Mouse (Mus musculus): Measurements from ENCODE around the gene Elavl2. TPM values are rescaled to one million over a fixed set of nuclear protein-coding genes. Genes with fewer than 3 reads are reported as not detected.
"Not testable (repeated sequence)": the region's sequence is repeated elsewhere in the genome, so short reads cannot be mapped to it uniquely, and the experiment has no call there.

The Elavl2 gene
- polyA plus RNA-seq, 1 experiment from 2014 or later, result 2.5 TPM

- Histone ChIP-seq H3K9ac (ENCODE audit: low read depth, low read length) (no peak overlapping the region), H3K4me2 (no peak overlapping the region), H3K27ac (ENCODE audit: low read depth, low read length) (no peak overlapping the region), H3K4me1 (ENCODE audit: control insufficient read depth, insufficient read depth, low read length) (no peaks in the 10 kb centered on the region), H3K4me3 (ENCODE audit: low read depth, low read length) (no peak overlapping the region), H3K36me3 (ENCODE audit: control insufficient read depth, insufficient read depth, low read length) (no peaks in the 10 kb centered on the region), H3K27me3 (ENCODE audit: control insufficient read depth, insufficient read depth, low read length) (no peaks in the 10 kb centered on the region), H3K9me3 (replicated peaks; ENCODE audit: control insufficient read depth, low read length) (no peaks in the 10 kb centered on the region)
- 85% methylated on average over 1 of the region's 1 CpGs for WGBS (ENCODE audit: insufficient replicate concordance)
- ATAC-seq (replicated peaks; ENCODE audit: insufficient number of reproducible peaks, low FRiP score, low TSS enrichment), result no peak
Measured at GRCm38 (mm10) chr4:91291526-91291925, 109.1 kb downstream of the Elavl2 start.

DNA sequence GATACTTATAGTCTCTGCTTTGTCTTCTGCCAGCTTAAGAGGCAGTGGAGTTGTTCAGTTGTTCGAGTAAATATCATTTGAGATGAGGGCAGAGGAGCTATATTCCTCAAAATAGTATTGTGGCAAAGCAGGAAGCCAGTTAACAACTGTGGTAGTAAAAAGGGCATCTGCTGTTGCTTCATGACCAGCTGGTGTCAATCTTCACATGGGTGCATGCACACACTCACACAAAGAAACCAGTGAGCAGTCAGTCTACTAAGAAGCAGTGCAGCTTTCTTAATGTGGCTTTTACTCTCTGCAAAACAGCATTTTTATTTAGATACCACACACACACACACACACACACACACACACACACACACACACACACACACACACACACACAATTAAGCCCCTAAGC lies 110.2 kb downstream of the Elavl2 start:
- H3K4me2 ChIP-seq, result no peak overlapping the region
- WGBS (ENCODE audit: insufficient replicate concordance), result 61% methylated on average over 1 of the region's 1 CpGs
- no peak for ATAC-seq (replicated peaks; ENCODE audit: insufficient number of reproducible peaks, low FRiP score, low TSS enrichment)

DNA sequence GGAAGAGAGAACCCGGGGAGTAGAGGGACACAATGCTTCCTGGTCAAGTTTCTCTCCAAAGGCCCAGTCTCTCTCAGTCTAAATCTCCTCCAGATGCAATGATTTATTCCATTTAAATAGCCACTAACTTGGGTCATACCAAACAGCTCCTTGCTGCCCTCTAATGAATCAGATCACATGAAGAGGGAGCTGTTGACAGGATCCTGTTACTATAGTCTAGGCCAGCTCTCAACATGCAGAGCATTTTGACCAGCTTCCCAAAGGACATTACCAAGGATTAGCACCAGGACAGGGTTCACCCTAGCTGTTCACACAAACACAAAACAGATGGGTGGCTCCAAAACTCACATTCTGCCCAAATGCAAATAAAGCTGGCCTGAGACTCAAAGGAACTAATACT lies 111.4 kb downstream of the Elavl2 start:
- no peaks in the 10 kb centered on the region for H3K36me3 ChIP-seq (ENCODE audit: control insufficient read depth, insufficient read depth, low read length)
- no peaks in the 10 kb centered on the region for H3K27me3 ChIP-seq (ENCODE audit: control insufficient read depth, insufficient read depth, low read length)
- H3K4me1 ChIP-seq (ENCODE audit: control insufficient read depth, insufficient read depth, low read length), result no peaks in the 10 kb centered on the region
- WGBS (ENCODE audit: insufficient replicate concordance), result 50% methylated on average over 1 of the region's 1 CpGs
- no peak for ATAC-seq (replicated peaks; ENCODE audit: insufficient number of reproducible peaks, low FRiP score, low TSS enrichment)
- no peak overlapping the region for H3K9ac ChIP-seq (ENCODE audit: low read depth, low read length)
- H3K4me3 ChIP-seq (ENCODE audit: low read depth, low read length), result no peak overlapping the region
- no peak overlapping the region for H3K27ac ChIP-seq (ENCODE audit: low read depth, low read length)
- H3K9me3 ChIP-seq (replicated peaks; ENCODE audit: control insufficient read depth, low read length), result no peaks in the 10 kb centered on the region
- no peak overlapping the region for H3K4me2 ChIP-seq

More for the DNA sequence above, 110.2 kb downstream of the Elavl2 start:
- Histone ChIP-seq H3K4me3 (ENCODE audit: low read depth, low read length) (no peak overlapping the region), H3K9me3 (replicated peaks; ENCODE audit: control insufficient read depth, low read length) (no peaks in the 10 kb centered on the region), H3K4me1 (ENCODE audit: control insufficient read depth, insufficient read depth, low read length) (no peaks in the 10 kb centered on the region), H3K27ac (ENCODE audit: low read depth, low read length) (no peak overlapping the region), H3K9ac (ENCODE audit: low read depth, low read length) (no peak overlapping the region), H3K27me3 (ENCODE audit: control insufficient read depth, insufficient read depth, low read length) (no peaks in the 10 kb centered on the region), H3K36me3 (ENCODE audit: control insufficient read depth, insufficient read depth, low read length) (no peaks in the 10 kb centered on the region)

DNA sequence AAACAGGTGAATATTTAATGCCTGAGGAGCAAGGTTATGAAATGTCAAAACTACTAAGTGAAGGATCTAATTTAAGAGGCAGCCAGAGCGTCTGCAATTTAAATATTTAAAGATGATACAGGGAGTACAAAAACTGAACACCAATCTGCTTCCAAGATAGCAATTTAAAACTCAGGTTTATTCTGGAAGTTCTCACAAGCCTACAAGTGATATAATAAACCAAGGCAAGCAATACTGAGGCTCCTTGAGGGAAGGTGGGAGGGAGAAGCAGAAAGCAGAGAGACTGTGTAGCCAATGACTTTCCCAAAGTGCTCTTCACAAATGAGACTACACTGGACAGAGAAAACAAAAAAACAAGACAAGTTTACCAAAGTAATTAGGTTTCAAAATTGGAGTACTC lies 132.2 kb downstream of the Elavl2 start:
- Histone ChIP-seq H3K27me3 (ENCODE audit: control insufficient read depth, insufficient read depth, low read length) (no peaks in the 10 kb centered on the region), H3K27ac (ENCODE audit: low read depth, low read length) (no peak overlapping the region), H3K4me3 (ENCODE audit: low read depth, low read length) (no peak overlapping the region), H3K9me3 (replicated peaks; ENCODE audit: control insufficient read depth, low read length) (no peaks in the 10 kb centered on the region), H3K36me3 (ENCODE audit: control insufficient read depth, insufficient read depth, low read length) (no peaks in the 10 kb centered on the region), H3K4me2 (no peak overlapping the region), H3K9ac (ENCODE audit: low read depth, low read length) (no peak overlapping the region), H3K4me1 (ENCODE audit: control insufficient read depth, insufficient read depth, low read length) (no peaks in the 10 kb centered on the region)
- ATAC-seq (replicated peaks; ENCODE audit: insufficient number of reproducible peaks, low FRiP score, low TSS enrichment), result no peak
- 83% methylated on average over 1 of the region's 1 CpGs for whole genome bisulfite sequencing (ENCODE audit: insufficient replicate concordance)

- 89% methylated on average over 19 of the region's 19 CpGs for WGBS (ENCODE audit: insufficient replicate concordance)
- Histone ChIP-seq H3K27ac (ENCODE audit: low read depth, low read length) (no peak overlapping the region), H3K4me1 (ENCODE audit: control insufficient read depth, insufficient read depth, low read length) (no peaks in the 10 kb centered on the region), H3K9ac (ENCODE audit: low read depth, low read length) (no peak overlapping the region), H3K4me3 (ENCODE audit: low read depth, low read length) (no peak overlapping the region), H3K27me3 (ENCODE audit: control insufficient read depth, insufficient read depth, low read length) (no peaks in the 10 kb centered on the region), H3K36me3 (ENCODE audit: control insufficient read depth, insufficient read depth, low read length) (no peaks in the 10 kb centered on the region), H3K4me2 (no peak overlapping the region), H3K9me3 (replicated peaks; ENCODE audit: control insufficient read depth, low read length) (no peaks in the 10 kb centered on the region)
- no peak for ATAC-seq (replicated peaks; ENCODE audit: insufficient number of reproducible peaks, low FRiP score, low TSS enrichment)
Measured at GRCm38 (mm10) chr4:91263733-91264440, 136.7 kb downstream of the Elavl2 start.

DNA sequence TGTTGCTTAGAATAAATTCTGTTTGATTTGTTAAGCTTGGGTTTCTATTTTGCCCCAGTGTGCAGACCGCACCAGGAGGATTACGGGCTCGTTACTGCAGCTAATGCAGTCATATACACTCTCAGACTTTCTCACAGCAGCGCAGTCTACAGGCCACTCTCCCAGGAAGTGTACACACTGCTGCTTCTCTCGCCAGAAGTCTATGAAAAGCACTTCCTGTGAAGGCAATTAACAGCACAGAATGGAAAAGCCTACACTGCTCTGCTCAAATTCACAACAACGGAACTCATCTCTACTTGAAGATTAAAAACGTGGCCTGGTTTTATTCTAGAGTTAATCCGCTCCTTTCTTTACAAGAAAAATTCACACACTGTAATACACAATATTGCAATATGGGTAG lies 137.7 kb downstream of the Elavl2 start:
- H3K9me3 ChIP-seq (replicated peaks; ENCODE audit: control insufficient read depth, low read length), result no peaks in the 10 kb centered on the region
- H3K36me3 ChIP-seq (ENCODE audit: control insufficient read depth, insufficient read depth, low read length), result no peaks in the 10 kb centered on the region
- H3K4me2 ChIP-seq, result no peak overlapping the region
- no peak overlapping the region for H3K9ac ChIP-seq (ENCODE audit: low read depth, low read length)
- H3K4me3 ChIP-seq (ENCODE audit: low read depth, low read length), result no peak overlapping the region
- no peak for ATAC-seq (replicated peaks; ENCODE audit: insufficient number of reproducible peaks, low FRiP score, low TSS enrichment)
- H3K4me1 ChIP-seq (ENCODE audit: control insufficient read depth, insufficient read depth, low read length), result no peaks in the 10 kb centered on the region
- no peaks in the 10 kb centered on the region for H3K27me3 ChIP-seq (ENCODE audit: control insufficient read depth, insufficient read depth, low read length)
- no peak overlapping the region for H3K27ac ChIP-seq (ENCODE audit: low read depth, low read length)
- 85% methylated on average over 8 of the region's 8 CpGs for WGBS (ENCODE audit: insufficient replicate concordance)

DNA sequence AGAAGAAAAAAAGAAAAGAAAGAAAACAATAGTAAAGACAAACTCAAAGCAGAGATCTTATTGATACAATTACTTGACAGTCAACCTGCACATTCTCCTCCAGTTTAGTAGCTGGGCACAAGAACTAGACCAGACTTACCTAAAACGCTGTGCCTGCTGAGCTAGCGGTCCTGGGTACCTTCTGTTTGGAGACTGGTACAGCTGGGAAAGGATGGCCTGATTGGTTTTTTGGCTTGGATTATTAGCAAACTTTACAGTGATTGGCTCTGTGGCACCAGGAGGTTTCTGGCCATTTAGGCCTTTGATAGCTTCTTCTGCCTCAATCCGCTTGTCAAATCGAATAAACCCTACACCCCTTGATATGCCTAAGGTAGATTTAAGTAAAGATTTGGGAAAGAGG lies 140.0 kb downstream of the Elavl2 start:
- no peaks in the 10 kb centered on the region for H3K9me3 ChIP-seq (replicated peaks; ENCODE audit: control insufficient read depth, low read length)
- H3K9ac ChIP-seq (ENCODE audit: low read depth, low read length), result no peak overlapping the region
- H3K4me2 ChIP-seq, result no peak overlapping the region
- ATAC-seq (replicated peaks; ENCODE audit: insufficient number of reproducible peaks, low FRiP score, low TSS enrichment), result no peak
- H3K4me3 ChIP-seq (ENCODE audit: low read depth, low read length), result no peak overlapping the region
- H3K4me1 ChIP-seq (ENCODE audit: control insufficient read depth, insufficient read depth, low read length), result 0 out of 2 replicates have a peak, but pooled peaks cover 3% of the 10 kb centered on the region
- no peaks in the 10 kb centered on the region for H3K36me3 ChIP-seq (ENCODE audit: control insufficient read depth, insufficient read depth, low read length)
- 91% methylated on average over 4 of the region's 4 CpGs for whole genome bisulfite sequencing (ENCODE audit: insufficient replicate concordance)
- H3K27me3 ChIP-seq (ENCODE audit: control insufficient read depth, insufficient read depth, low read length), result no peaks in the 10 kb centered on the region
- H3K27ac ChIP-seq (ENCODE audit: low read depth, low read length), result no peak overlapping the region

DNA sequence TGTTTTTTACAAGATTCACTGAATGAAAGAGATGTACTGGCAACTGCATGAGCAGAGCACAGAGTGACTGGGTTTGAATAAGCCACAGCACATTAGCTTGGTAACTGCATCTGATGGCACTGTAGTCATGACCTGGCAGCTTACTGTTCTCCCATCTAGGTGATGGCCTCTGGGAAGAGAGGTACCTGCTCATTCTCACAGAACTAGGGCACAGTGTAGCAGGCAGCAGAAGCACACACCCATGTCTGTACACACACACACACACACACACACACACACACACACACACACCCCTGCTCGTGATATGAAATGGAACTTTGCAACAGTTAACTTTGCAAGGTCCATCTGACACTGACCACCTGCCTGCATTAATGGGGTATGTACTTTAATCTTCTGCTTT lies 151.9 kb downstream of the Elavl2 start:
- Histone ChIP-seq H3K9me3 (replicated peaks; ENCODE audit: control insufficient read depth, low read length) (no peaks in the 10 kb centered on the region), H3K9ac (ENCODE audit: low read depth, low read length) (no peak overlapping the region), H3K4me1 (ENCODE audit: control insufficient read depth, insufficient read depth, low read length) (peaks cover 3% of the 10 kb centered on the region; the same call in 1 of the 2 replicates), H3K27ac (ENCODE audit: low read depth, low read length) (no peak overlapping the region), H3K36me3 (ENCODE audit: control insufficient read depth, insufficient read depth, low read length) (no peaks in the 10 kb centered on the region), H3K4me3 (ENCODE audit: low read depth, low read length) (no peak overlapping the region), H3K27me3 (ENCODE audit: control insufficient read depth, insufficient read depth, low read length) (no peaks in the 10 kb centered on the region), H3K4me2 (no peak overlapping the region)
- WGBS (ENCODE audit: insufficient replicate concordance), result 82% methylated on average over 1 of the region's 1 CpGs
- no peak for ATAC-seq (replicated peaks; ENCODE audit: insufficient number of reproducible peaks, low FRiP score, low TSS enrichment)

DNA sequence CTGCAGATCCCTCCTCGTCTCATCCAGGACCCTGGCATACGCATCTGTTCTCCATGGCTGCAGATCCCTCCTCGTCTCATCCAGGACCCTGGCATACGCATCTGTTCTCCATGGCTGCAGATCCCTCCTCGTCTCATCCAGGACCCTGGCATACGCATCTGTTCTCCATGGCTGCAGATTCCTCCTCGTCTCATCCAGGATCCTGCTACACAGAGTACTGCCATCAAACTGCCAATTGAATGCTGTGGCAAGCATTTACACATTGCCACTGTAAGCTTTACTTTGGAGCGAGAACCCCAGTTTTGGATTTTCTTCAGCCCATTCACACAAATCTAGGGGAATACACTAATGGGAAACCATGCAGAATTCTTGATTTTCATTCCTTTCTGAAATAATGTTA lies 155.4 kb downstream of the Elavl2 start:
- 75% methylated on average over 4 of the region's 8 CpGs for WGBS (ENCODE audit: insufficient replicate concordance)
- H3K4me2 ChIP-seq; ATAC-seq (replicated peaks; ENCODE audit: insufficient number of reproducible peaks, low FRiP score, low TSS enrichment): not testable (repeated sequence)

More for the DNA sequence above, 155.4 kb downstream of the Elavl2 start:
- not testable (repeated sequence) for H3K27ac ChIP-seq (ENCODE audit: low read depth, low read length); H3K9ac ChIP-seq (ENCODE audit: low read depth, low read length); H3K4me3 ChIP-seq (ENCODE audit: low read depth, low read length); H3K9me3 ChIP-seq (replicated peaks; ENCODE audit: control insufficient read depth, low read length); H3K36me3 ChIP-seq (ENCODE audit: control insufficient read depth, insufficient read depth, low read length); H3K4me1 ChIP-seq (ENCODE audit: control insufficient read depth, insufficient read depth, low read length); H3K27me3 ChIP-seq (ENCODE audit: control insufficient read depth, insufficient read depth, low read length)

All from heart, embryonic 11.5 days (tissue).